26 mouse cellular contexts compared by ENCODE assay signal in genomic region chr9:101101547-101101946, GRCm38 (mm10).
"Had no signal": no experiment of that assay in that cellular context is flagged by ENCODE, and none has a peak within 500 bp of the region (broad histone marks: within the 10 kb centered on the region; RNA-seq: fewer than 3 reads in every experiment).

No protein-coding gene starts in this region.

- ATAC-seq: liver, embryonic 12.5 days had no signal

- H3K4me3 ChIP-seq: limb, embryonic 10.5 days; limb, embryonic 13.5 days; liver, embryonic 12.5 days; liver, embryonic 15.5 days; lung, embryonic 15.5 days; megakaryocyte, embryonic 14.5 days; midbrain, embryonic 10.5 days; neural tube, embryonic 12.5 days; neural tube, embryonic 15.5 days; stomach, embryonic 15.5 days had no signal

- H3K27ac ChIP-seq: limb, embryonic 10.5 days; limb, embryonic 13.5 days; liver, embryonic 12.5 days; liver, embryonic 15.5 days; lung, embryonic 15.5 days; midbrain, embryonic 10.5 days; neural tube, embryonic 12.5 days; neural tube, embryonic 15.5 days; stomach, embryonic 15.5 days had no signal

- H3K9ac ChIP-seq: limb, embryonic 13.5 days; liver, embryonic 12.5 days; liver, embryonic 15.5 days; lung, embryonic 15.5 days; neural tube, embryonic 12.5 days; neural tube, embryonic 15.5 days; stomach, embryonic 15.5 days had no signal

- H3K4me2 ChIP-seq: limb, embryonic 13.5 days; liver, embryonic 12.5 days; liver, embryonic 15.5 days; lung, embryonic 15.5 days; neural tube, embryonic 12.5 days; neural tube, embryonic 15.5 days; stomach, embryonic 15.5 days had no signal

- H3K27me3 ChIP-seq: limb, embryonic 13.5 days; liver, embryonic 12.5 days; liver, embryonic 15.5 days; lung, embryonic 15.5 days; megakaryocyte, embryonic 14.5 days; neural tube, embryonic 12.5 days; neural tube, embryonic 15.5 days; stomach, embryonic 15.5 days had no signal

- DNase-seq: kidney, adult 9 months; kidney, postnatal 14 days; kidney, postnatal 4 days; layer of hippocampus, adult 9-11 months; liver; lung, adult 18-20 months; lung, postnatal 10 days; lung, postnatal 36 days; midbrain, embryonic 14.5 days; right cerebral cortex, adult 18-20 months; right cerebral cortex, postnatal 14 days; right cerebral cortex, postnatal 4 days; spleen, adult 18-20 months; thymus, adult 2 months; thymus, postnatal 14 days; thymus, postnatal 4 days had no signal

- H3K4me1 ChIP-seq: limb, embryonic 10.5 days; lung, embryonic 15.5 days; midbrain, embryonic 10.5 days; neural tube, embryonic 12.5 days; neural tube, embryonic 15.5 days; stomach, embryonic 15.5 days had no signal

- H3K9me3 ChIP-seq: limb, embryonic 10.5 days; liver, embryonic 12.5 days; liver, embryonic 15.5 days; lung, embryonic 15.5 days; megakaryocyte, embryonic 14.5 days; neural tube, embryonic 15.5 days; stomach, embryonic 15.5 days had no signal
